Mouse (Mus musculus) neural tube, embryonic 11.5 days (tissue): Measurements from ENCODE around the gene Vmn1r7. TPM values are rescaled to one million over a fixed set of nuclear protein-coding genes. Genes with fewer than 3 reads are reported as not detected.
"Not testable (repeated sequence)": the region's sequence is repeated elsewhere in the genome, so short reads cannot be mapped to it uniquely, and the experiment has no call there.

Experiments used
- ATAC-seq: fragments of 200-750 bp; cut with Nextera tagmentation; 2 replicates; pipeline ENCODE4 v1.8.0; 2017; ENCODE audit warnings: moderate number of reproducible peaks, mild to moderate bottlenecking, moderate TSS enrichment, moderate library complexity; ENCODE audit not compliant: insufficient read depth, low FRiP score, low TSS enrichment
- DNase-seq: peaks from one replicate; pipeline ENCODE4 v3.0.0-alpha.2; 2015; ENCODE audit warnings: low spot score
- H3K27ac ChIP-seq: fragments of 300-500 bp; sonication (generic); 2 replicates; pipeline ENCODE4 v1.5.1; 2014; ENCODE audit warnings: low read depth, mild to moderate bottlenecking, low read length
- H3K27me3 ChIP-seq: fragments of 300-500 bp; sonication (generic); 2 replicates; pipeline ENCODE4 v1.6.1; 2014; ENCODE audit warnings: mild to moderate bottlenecking, low read length, mixed read lengths; ENCODE audit not compliant: control insufficient read depth, insufficient read depth
- H3K36me3 ChIP-seq: fragments of 300-500 bp; sonication (generic); 2 replicates; pipeline ENCODE4 v1.6.1; 2014; ENCODE audit warnings: mild to moderate bottlenecking, low read length, moderate library complexity, mixed read lengths; ENCODE audit not compliant: control insufficient read depth, insufficient read depth
- H3K4me1 ChIP-seq: fragments of 300-500 bp; sonication (generic); 2 replicates; pipeline ENCODE4 v1.6.1; 2014; ENCODE audit warnings: low read length, mixed read lengths; ENCODE audit not compliant: control insufficient read depth, insufficient read depth
- H3K4me2 ChIP-seq: fragments of 300-500 bp; sonication (generic); 2 replicates; pipeline ENCODE4 v1.6.1; 2014; ENCODE audit warnings: low read depth, mild to moderate bottlenecking, moderate library complexity
- H3K4me3 ChIP-seq: fragments of 300-500 bp; sonication (generic); 2 replicates; pipeline ENCODE4 v1.5.1; 2014; ENCODE audit warnings: low read depth, low read length
- H3K9ac ChIP-seq: fragments of 300-500 bp; sonication (generic); 2 replicates; pipeline ENCODE4 v1.6.1; 2014; ENCODE audit warnings: mild to moderate bottlenecking, low read length
- H3K9me3 ChIP-seq: fragments of 300-500 bp; sonication (generic); 2 replicates; pipeline ENCODE4 v1.6.1; 2016; ENCODE audit warnings: low read length; ENCODE audit not compliant: control insufficient read depth
- WGBS: fragments of 180-500 bp; shearing (Covaris S2); extraction: QIAGEN DNeasy Blood & Tissue Kit; methylation state at CpG from one replicate; pipeline ENCODE4 v1.1.7; 2014; 5-methylcytosine and 5-hydroxymethylcytosine counted together
- polyA plus RNA-seq: library from polyadenylated mRNA; unstranded; fragments of >200 nt; fragmentation: Nextera tagmentation; extraction: Ambion mirVana; gene quantifications from 2 replicates; pipeline ENCODE4 v1.2.1, GENCODE M21; 2014

Vmn1r7 gene
- not detected in 2 replicates for polyA plus RNA-seq

- H3K36me3 ChIP-seq, H3K27ac ChIP-seq, H3K4me1 ChIP-seq, H3K4me3 ChIP-seq, ATAC-seq, H3K4me2 ChIP-seq, H3K9me3 ChIP-seq, DNase-seq, H3K27me3 ChIP-seq, H3K9ac ChIP-seq: not testable (repeated sequence)
- 89% methylated on average over 2 of the region's 2 CpGs for WGBS
These were observed at the start of gene Vmn1r7 for GRCm38 (mm10) chr6:57025224-57025623. Gene Vmn1r7, minus strand, starts transcription at chr6:57025324.

GRCm38 (mm10) chr6:57066487-57066886 is 41.4 kb upstream of the Vmn1r7 start, which contains the start of gene Vmn1r9:
Gene Vmn1r9, plus strand, starts transcription at chr6:57066787.
- no peak within 1 kb of the TSS for H3K4me3 ChIP-seq
- no peak within 1 kb of the TSS for H3K9ac ChIP-seq
- ATAC-seq = no peak
- H3K4me1 ChIP-seq = no peaks in the 10 kb centered on the region
- H3K4me2 ChIP-seq = no peak within 1 kb of the TSS
- H3K9me3 ChIP-seq = no peaks in the 10 kb centered on the region
- no peak for DNase-seq
- WGBS = 83% methylated on average over 2 of the region's 2 CpGs
- H3K27ac ChIP-seq = no peak within 1 kb of the TSS
- no peaks in the 10 kb centered on the region for H3K36me3 ChIP-seq
- H3K27me3 ChIP-seq = no peaks in the 10 kb centered on the region

- H3K4me1 ChIP-seq = no peaks in the 10 kb centered on the region
- ATAC-seq (no peak), DNase-seq (no peak)
- H3K9ac ChIP-seq = no peak overlapping the region
- no peak overlapping the region for H3K27ac ChIP-seq
- no peak overlapping the region for H3K4me3 ChIP-seq
- no peak overlapping the region for H3K4me2 ChIP-seq
- no peaks in the 10 kb centered on the region for H3K36me3 ChIP-seq
- no peaks in the 10 kb centered on the region for H3K27me3 ChIP-seq
- no peaks in the 10 kb centered on the region for H3K9me3 ChIP-seq
These were observed 38.6 kb upstream of the Vmn1r7 start for GRCm38 (mm10) chr6:57063730-57064129.

GRCm38 (mm10) chr6:57034674-57035073 is 9.6 kb upstream of the Vmn1r7 start:
- H3K36me3 ChIP-seq = no peaks in the 10 kb centered on the region
- no peak overlapping the region for H3K4me2 ChIP-seq
- 85% methylated on average over 2 of the region's 2 CpGs for WGBS
- no peaks in the 10 kb centered on the region for H3K9me3 ChIP-seq
- no peak overlapping the region for H3K9ac ChIP-seq
- H3K27me3 ChIP-seq = no peaks in the 10 kb centered on the region
- no peak for DNase-seq
- H3K4me1 ChIP-seq = no peaks in the 10 kb centered on the region
- H3K4me3 ChIP-seq = no peak overlapping the region
- H3K27ac ChIP-seq = no peak overlapping the region
- no peak for ATAC-seq

- Histone ChIP-seq H3K4me1 (no peaks in the 10 kb centered on the region), H3K9ac (no peak within 1 kb of the TSS), H3K9me3 (no peaks in the 10 kb centered on the region), H3K36me3 (no peaks in the 10 kb centered on the region), H3K27me3 (no peaks in the 10 kb centered on the region), H3K4me3 (no peak within 1 kb of the TSS), H3K4me2 (no peak within 1 kb of the TSS), H3K27ac (no peak within 1 kb of the TSS)
- DNase-seq (no peak), ATAC-seq (no peak)
These were observed 6.9 kb upstream of the Vmn1r7 start, which contains the start of gene Vmn1r8 for GRCm38 (mm10) chr6:57031984-57032383. Gene Vmn1r8, plus strand, starts transcription at chr6:57032284.

GRCm38 (mm10) chr6:56996943-56997342 is 28.2 kb downstream of the Vmn1r7 start, which contains the start of gene Vmn1r6:
Gene Vmn1r6, plus strand, starts transcription at chr6:56997243.
- WGBS = 89% methylated on average over 2 of the region's 2 CpGs
- ATAC-seq = no peak

More at GRCm38 (mm10) chr6:56996943-56997342, 28.2 kb downstream of the Vmn1r7 start, which contains the start of gene Vmn1r6:
- H3K27ac ChIP-seq = no peak within 1 kb of the TSS
- H3K9me3 ChIP-seq = no peaks in the 10 kb centered on the region
- H3K27me3 ChIP-seq = no peaks in the 10 kb centered on the region
- H3K4me1 ChIP-seq = no peaks in the 10 kb centered on the region
- no peaks in the 10 kb centered on the region for H3K36me3 ChIP-seq
- H3K4me3 ChIP-seq = no peak within 1 kb of the TSS
- no peak for DNase-seq
- H3K9ac ChIP-seq = no peak within 1 kb of the TSS
- no peak within 1 kb of the TSS for H3K4me2 ChIP-seq

Other genes starting within 250 kb of the Vmn1r7 start
- 31.2 and 33.9 TPM in 2 replicates for gene Kbtbd2, start 227.5 kb downstream of the Vmn1r7 start, polyA plus RNA-seq
- 61.0 and 61.7 TPM in 2 replicates for gene Fkbp9, start 193.3 kb downstream of the Vmn1r7 start, polyA plus RNA-seq
- 89.0 and 90.7 TPM in 2 replicates for gene Nt5c3, start 101.4 kb downstream of the Vmn1r7 start, polyA plus RNA-seq
- gene Vmn1r4, start 101.3 kb downstream of the Vmn1r7 start, polyA plus RNA-seq = 0.21 and 0.28 TPM in 2 replicates
- not detected in 2 replicates for gene Vmn1r5, start 55.1 kb downstream of the Vmn1r7 start, polyA plus RNA-seq
- not detected in 2 replicates for gene Vmn1r6, start 28.1 kb downstream of the Vmn1r7 start, polyA plus RNA-seq
- not detected in 2 replicates for gene Vmn1r8, start 7.0 kb upstream of the Vmn1r7 start, polyA plus RNA-seq
- not detected in 2 replicates for gene Vmn1r9, start 41.5 kb upstream of the Vmn1r7 start, polyA plus RNA-seq
- gene Vmn1r10, start 84.1 kb upstream of the Vmn1r7 start, polyA plus RNA-seq = not detected in 2 replicates
- gene Vmn1r11, start 108.1 kb upstream of the Vmn1r7 start, polyA plus RNA-seq = not detected in 2 replicates
- not detected in 2 replicates for gene Vmn1r12, start 131.6 kb upstream of the Vmn1r7 start, polyA plus RNA-seq
- gene Vmn1r13, start 178.0 kb upstream of the Vmn1r7 start, polyA plus RNA-seq = not detected in 2 replicates
- not detected in 2 replicates for gene Vmn1r14, start 206.4 kb upstream of the Vmn1r7 start, polyA plus RNA-seq
- gene Vmn1r15, start 232.6 kb upstream of the Vmn1r7 start, polyA plus RNA-seq = not detected in 2 replicates